Mouse (Mus musculus) ES-Bruce4 (cell line): ENCODE measurements at regions not wholly inside any gene's neighbourhood (a gene's known extent, or its start where the extent isn't known, plus 50 kb on each side); places are given as distances from the start of the nearest gene placed in this dataset.
A peak's percentile ranks its signal among the peaks of the same experiment; 100 is the strongest.

ENCODE experiments used
- H3K27ac ChIP-seq: 2 replicates; pipeline ENCODE4 v1.5.1; 2012; ENCODE audit warnings: low read length, inconsistent platforms; ENCODE audit not compliant: insufficient read depth
- H3K27me3 ChIP-seq: 2 replicates; pipeline ENCODE4 v1.6.1; 2012; ENCODE audit warnings: mild to moderate bottlenecking, low read length, inconsistent platforms; ENCODE audit not compliant: control insufficient read depth, poor library complexity, insufficient read depth, severe bottlenecking
- H3K36me3 ChIP-seq: 2 replicates; pipeline ENCODE4 v1.6.1; 2012; ENCODE audit warnings: inconsistent platforms, mild to moderate bottlenecking, low read length, moderate library complexity; ENCODE audit not compliant: control insufficient read depth, poor library complexity, insufficient read depth, severe bottlenecking
- H3K4me1 ChIP-seq: one replicate; pipeline ENCODE4 v1.8.1; 2011; ENCODE audit warnings: low read length; ENCODE audit not compliant: control insufficient read depth, insufficient read depth
- H3K4me3 ChIP-seq: 2 replicates; pipeline ENCODE4 v1.5.1; 2011; ENCODE audit warnings: low read depth, mild to moderate bottlenecking, low read length
- H3K9ac ChIP-seq: 2 replicates; pipeline ENCODE4 v1.6.1; 2012; ENCODE audit warnings: low read depth, mild to moderate bottlenecking, inconsistent platforms; ENCODE audit not compliant: poor library complexity, severe bottlenecking
- H3K9me3 ChIP-seq: replicated peaks from 2 replicates; pipeline ENCODE4 v1.6.1; 2012; ENCODE audit warnings: mild to moderate bottlenecking, low read length, inconsistent platforms; ENCODE audit not compliant: control insufficient read depth, poor library complexity, insufficient read depth, severe bottlenecking
- CTCF ChIP-seq: IDR thresholded peaks from one replicate; pipeline ENCODE4 v1.8.1; 2011; ENCODE audit warnings: low read depth, low read length
- EP300 ChIP-seq: IDR thresholded peaks from 2 replicates; pipeline ENCODE4 v1.6.1; 2011; ENCODE audit warnings: low read depth, low read length; ENCODE audit not compliant: insufficient read depth
- POLR2A ChIP-seq: IDR thresholded peaks from one replicate; pipeline ENCODE4 v1.8.1; 2011; ENCODE audit warnings: low read length; ENCODE audit not compliant: insufficient read depth

GRCm38 (mm10) chr13:64007688-64008087 lies 81.3 kb downstream of the Hsd17b3 start:
- Histone ChIP-seq H3K27me3 (no peaks in the 10 kb centered on the region), H3K9ac (no peak overlapping the region), H3K4me1 (no peaks in the 10 kb centered on the region), H3K36me3 (no peaks in the 10 kb centered on the region), H3K4me3 (no peak overlapping the region), H3K27ac (no peak overlapping the region), H3K9me3 (no peaks in the 10 kb centered on the region)
- TF ChIP-seq POLR2A = no peak
- no peak for TF ChIP-seq CTCF
- TF ChIP-seq EP300 = no peak

DNA sequence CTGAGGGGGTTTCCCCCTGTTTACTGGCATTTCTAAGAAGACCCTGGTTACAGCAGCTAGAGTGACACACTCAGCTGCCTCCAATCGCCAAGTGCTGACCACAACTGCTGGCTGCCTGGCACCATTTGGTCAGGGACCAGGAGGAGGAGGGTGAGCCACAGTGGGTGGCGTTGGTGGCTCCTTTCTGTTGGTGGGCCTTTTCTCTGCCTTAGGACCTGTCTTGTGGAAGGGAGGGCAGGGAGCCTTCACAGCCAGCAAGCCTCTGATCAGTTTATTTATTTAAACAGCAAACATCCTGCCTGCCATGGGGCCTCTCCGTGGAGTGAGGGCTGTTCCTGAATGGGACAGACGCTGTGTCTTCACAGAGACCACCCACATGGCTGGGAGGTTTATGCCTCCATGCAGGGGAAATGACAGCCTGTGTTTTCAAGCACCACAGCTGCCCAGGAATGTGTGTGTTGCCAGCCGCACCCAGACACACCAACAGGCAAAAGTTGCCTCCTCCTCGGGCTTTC lies 86.0 kb downstream of the Hsd17b3 start:
- Histone ChIP-seq H3K27me3 (no peaks in the 10 kb centered on the region), H3K36me3 (no peaks in the 10 kb centered on the region), H3K4me3 (no peak overlapping the region), H3K4me1 (no peaks in the 10 kb centered on the region), H3K9me3 (no peaks in the 10 kb centered on the region), H3K27ac (peak overlapping the region; percentile 23; the same call in 1 of the 2 replicates), H3K9ac (no peak overlapping the region)
- TF ChIP-seq POLR2A = no peak
- 0 out of 2 replicates have a peak, but pooled peaks have one; percentile 68 for TF ChIP-seq EP300
- TF ChIP-seq CTCF = no peak

DNA sequence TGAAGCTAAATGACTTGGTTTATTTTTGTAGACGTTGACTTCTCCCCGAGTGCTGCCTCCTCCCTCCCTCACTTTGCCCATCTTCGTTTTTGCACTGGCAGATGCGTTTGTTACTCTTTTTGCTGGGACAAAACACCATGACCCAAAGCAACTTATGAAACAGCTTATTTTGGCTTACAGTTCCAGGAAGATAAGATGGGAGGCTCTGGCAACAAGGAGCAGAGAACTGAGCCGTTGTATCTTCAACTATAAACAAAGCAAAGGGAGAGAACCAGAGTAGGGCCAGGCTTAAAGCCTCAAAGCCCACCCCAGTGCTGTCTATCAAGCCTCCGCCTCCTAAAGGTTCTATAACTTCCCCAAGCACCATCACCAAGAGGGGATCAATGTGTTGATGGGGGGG lies 88.7 kb downstream of the Hsd17b3 start:
- no peak overlapping the region for H3K27ac ChIP-seq
- H3K27me3 ChIP-seq = no peaks in the 10 kb centered on the region
- H3K4me1 ChIP-seq = no peaks in the 10 kb centered on the region
- no peak overlapping the region for H3K4me3 ChIP-seq
- no peaks in the 10 kb centered on the region for H3K9me3 ChIP-seq
- no peaks in the 10 kb centered on the region for H3K36me3 ChIP-seq
- H3K9ac ChIP-seq = no peak overlapping the region
- TF ChIP-seq CTCF (no peak), POLR2A (no peak), EP300 (no peak)

DNA sequence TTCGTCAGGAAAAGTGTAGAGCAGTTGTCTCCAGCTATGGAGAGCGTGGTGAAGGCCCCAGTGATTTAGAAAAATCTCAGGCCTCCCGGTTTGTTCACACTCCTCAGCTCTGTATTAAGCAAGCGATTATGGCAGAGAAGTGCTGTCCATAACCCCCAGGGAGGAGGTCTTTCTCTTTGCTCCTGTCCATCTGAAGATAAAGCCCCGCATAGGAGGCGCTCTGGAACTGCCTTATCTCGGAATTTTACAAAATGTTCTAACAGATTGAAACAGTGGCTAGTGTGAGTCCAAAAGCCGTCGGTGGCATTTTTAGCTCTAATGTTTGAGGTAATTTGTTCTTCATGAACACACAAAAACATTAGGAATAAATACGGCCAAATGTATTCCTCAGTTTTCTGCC lies 90.4 kb downstream of the Hsd17b3 start:
- no peak overlapping the region for H3K9ac ChIP-seq
- TF ChIP-seq EP300 (no peak), POLR2A (no peak), CTCF (no peak)
- no peaks in the 10 kb centered on the region for H3K36me3 ChIP-seq
- no peaks in the 10 kb centered on the region for H3K27me3 ChIP-seq
- no peak overlapping the region for H3K4me3 ChIP-seq
- H3K9me3 ChIP-seq = no peaks in the 10 kb centered on the region
- H3K27ac ChIP-seq = no peak overlapping the region
- H3K4me1 ChIP-seq = no peaks in the 10 kb centered on the region

- Histone ChIP-seq H3K27ac (no peak overlapping the region), H3K27me3 (no peaks in the 10 kb centered on the region)
Measured at GRCm38 (mm10) chr13:63993857-63994477, 95.1 kb downstream of the Hsd17b3 start.

GRCm38 (mm10) chr13:63992989-63993388 lies 96.0 kb downstream of the Hsd17b3 start:
- H3K4me3 ChIP-seq = no peak overlapping the region
- no peaks in the 10 kb centered on the region for H3K36me3 ChIP-seq
- H3K9ac ChIP-seq = no peak overlapping the region
- peaks cover 3% of the 10 kb centered on the region for H3K4me1 ChIP-seq
- no peaks in the 10 kb centered on the region for H3K9me3 ChIP-seq
- H3K27me3 ChIP-seq = no peaks in the 10 kb centered on the region
- TF ChIP-seq EP300 (no peak), POLR2A (no peak)
- no peak overlapping the region for H3K27ac ChIP-seq

More at GRCm38 (mm10) chr13:63993857-63994477, 95.1 kb downstream of the Hsd17b3 start:
- TF ChIP-seq POLR2A (no peak), CTCF (no peak), EP300 (no peak)
- no peak overlapping the region for H3K9ac ChIP-seq
- peaks cover 3% of the 10 kb centered on the region for H3K4me1 ChIP-seq
- H3K9me3 ChIP-seq = no peaks in the 10 kb centered on the region
- no peak overlapping the region for H3K4me3 ChIP-seq
- H3K36me3 ChIP-seq = no peaks in the 10 kb centered on the region
